Mouse (Mus musculus) left cerebral cortex, postnatal 36 days (tissue): ENCODE measurements around the gene Rab11fip4. TPM values are rescaled to one million over a fixed set of nuclear protein-coding genes. Genes with fewer than 3 reads are reported as not detected.

Source experiments
- DNase-seq, 2 experiments: peaks; one replicate each; pipeline ENCODE4 v3.0.0; 2021 to 2022; ENCODE audit warnings: low spot score in 2 of 2, mixed read lengths in 1 of 2
- intact Hi-C: fragments of 180-260 bp; cut with DNase I; formaldehyde crosslinking; loops from one replicate; pipeline ENCODE4 v1.15.1; 2025
- total RNA-seq, 2 experiments: library from RNA; stranded (reverse); gene quantifications; 2 replicates each; pipeline ENCODE4 v1.2.3; 2021

Rab11fip4 gene
- total RNA-seq, 2 experiments from 2014 or later: 247 to 269 TPM

- intact Hi-C loops: no loop called here
- DNase-seq: no peak
Measured at GRCm38 (mm10) chr11:79612046-79612600, 21.1 kb downstream of the Rab11fip4 start.

- no peak for DNase-seq
- intact Hi-C loops: no loop called here
Measured at GRCm38 (mm10) chr11:79613084-79613483, 22.1 kb downstream of the Rab11fip4 start.

GRCm38 (mm10) chr11:79613711-79614110, 22.7 kb downstream of the Rab11fip4 start:
- DNase-seq: no peak
- intact Hi-C loops: no loop called here

- intact Hi-C loops: no loop called here
- no peak for DNase-seq
Measured at GRCm38 (mm10) chr11:79614880-79615279, 23.9 kb downstream of the Rab11fip4 start.

- intact Hi-C loops: no loop called here
- DNase-seq: no peak
Measured at GRCm38 (mm10) chr11:79615871-79616270, 24.9 kb downstream of the Rab11fip4 start.

GRCm38 (mm10) chr11:79617991-79618390, 27.0 kb downstream of the Rab11fip4 start:
- intact Hi-C loops: no loop called here
- DNase-seq: no peak

GRCm38 (mm10) chr11:79623029-79623428, 32.0 kb downstream of the Rab11fip4 start:
- intact Hi-C loops: no loop called here
- no peak for DNase-seq

- peak; percentile 53 to 67 for DNase-seq
- intact Hi-C loops: loop anchor here (2.0 to 5.0 kb wide), 2 partner anchors 33 to 62 kb away; partner anchors contain the start of gene Rab11fip4
Measured at GRCm38 (mm10) chr11:79624801-79625302, 33.8 kb downstream of the Rab11fip4 start.

- intact Hi-C loops: loop anchor here (5.0 kb wide), 1 partner anchor 36 kb away; the partner anchor contains the start of gene Rab11fip4
- DNase-seq: no peak
Measured at GRCm38 (mm10) chr11:79628716-79629115, 37.7 kb downstream of the Rab11fip4 start.

GRCm38 (mm10) chr11:79629752-79630374, 38.9 kb downstream of the Rab11fip4 start:
- no peak for DNase-seq
- intact Hi-C loops: loop anchor here (5.0 kb wide), 1 partner anchor 38 kb away; the partner anchor contains the start of gene Rab11fip4

GRCm38 (mm10) chr11:79630521-79630920, 39.5 kb downstream of the Rab11fip4 start:
- intact Hi-C loops: no loop called here
- no peak for DNase-seq

GRCm38 (mm10) chr11:79633366-79633765, 42.4 kb downstream of the Rab11fip4 start:
- DNase-seq: no peak
- intact Hi-C loops: no loop called here

GRCm38 (mm10) chr11:79635661-79636449, 44.8 kb downstream of the Rab11fip4 start:
- no peak for DNase-seq
- intact Hi-C loops: no loop called here

- intact Hi-C loops: no loop called here
- no peak for DNase-seq
Measured at GRCm38 (mm10) chr11:79636481-79636880, 45.5 kb downstream of the Rab11fip4 start.

GRCm38 (mm10) chr11:79638691-79639090, 47.7 kb downstream of the Rab11fip4 start:
- DNase-seq: no peak
- intact Hi-C loops: no loop called here

GRCm38 (mm10) chr11:79640940-79641733, 50.1 kb downstream of the Rab11fip4 start:
- intact Hi-C loops: no loop called here
- DNase-seq: no peak

GRCm38 (mm10) chr11:79643730-79644129, 52.7 kb downstream of the Rab11fip4 start:
- DNase-seq: no peak
- intact Hi-C loops: no loop called here

GRCm38 (mm10) chr11:79644717-79645191, 53.7 kb downstream of the Rab11fip4 start:
- no peak for DNase-seq
- intact Hi-C loops: no loop called here

GRCm38 (mm10) chr11:79646026-79646425, 55.0 kb downstream of the Rab11fip4 start:
- no peak for DNase-seq
- intact Hi-C loops: no loop called here
